In genomic region chr5:92183071-92183830, GRCm38 (mm10) we compare ENCODE assay signal across 34 mouse cellular contexts. TPM values are rescaled to one million over a fixed set of nuclear protein-coding genes. Genes with fewer than 3 reads are reported as not detected.
DNase-seq lines count a peak whose midpoint lies in the region; TF ChIP-seq lines count a peak whose summit lies in the region.
"Had no signal": no experiment of that assay in that cellular context is flagged by ENCODE, and none has a peak within 500 bp of the region (broad histone marks: within the 10 kb centered on the region; RNA-seq: fewer than 3 reads in every experiment).

No protein-coding gene starts in this region.

- H3K27ac ChIP-seq in thymus, adult 2 months (ENCODE audit: control insufficient read depth, insufficient read depth, low read length), result peak overlapping the region; percentile 95
- H3K27ac ChIP-seq: hindbrain, embryonic 15.5 days; kidney, embryonic 15.5 days; liver, embryonic 12.5 days; midbrain, embryonic 12.5 days had no signal

- TF ChIP-seq CTCF in thymus, adult 2 months (IDR thresholded peaks at IDR 0.05; ENCODE audit: borderline replicate concordance, control insufficient read depth, extremely low read depth, insufficient read depth, low read length, poor library complexity), result no peak

- H3K4me1 ChIP-seq in thymus, adult 2 months (replicated peaks; ENCODE audit: control insufficient read depth, insufficient read depth, low read length), result peaks cover 24% of the 10 kb centered on the region
- H3K4me1 ChIP-seq: hindbrain, embryonic 15.5 days; kidney, embryonic 15.5 days; liver, embryonic 12.5 days; midbrain, embryonic 12.5 days had no signal

- no peak overlapping the region for H3K4me3 ChIP-seq in thymus, adult 2 months (ENCODE audit: control insufficient read depth, insufficient read depth, low read length)
- H3K4me3 ChIP-seq: hindbrain, embryonic 15.5 days; kidney, embryonic 15.5 days; liver, embryonic 12.5 days; midbrain, embryonic 12.5 days had no signal

- 10% methylated on average over 8 of the region's 8 CpGs for WGBS in thymus, adult 2 months

- peaks cover 11% of the 10 kb centered on the region; the same call in 1 of the 2 replicates for H3K36me3 ChIP-seq in thymus, adult 2 months (ENCODE audit: control insufficient read depth, insufficient read depth, low read length)

- no peaks in the 10 kb centered on the region for H3K27me3 ChIP-seq in thymus, adult 2 months (ENCODE audit: control insufficient read depth, insufficient read depth, low read length)
- H3K27me3 ChIP-seq: hindbrain, embryonic 15.5 days; kidney, embryonic 15.5 days; liver, embryonic 12.5 days; midbrain, embryonic 12.5 days had no signal

- peak; percentile 6 for DNase-seq in layer of hippocampus, adult 9-11 months
- no peak for DNase-seq in layer of hippocampus, postnatal 36 days
- peak; percentile 31 for DNase-seq in T-cell, adult 2 months (ENCODE audit: low spot score)
- peak; percentile 67 for DNase-seq in thymus, adult 2 months
- peak; percentile 65 to 76 for DNase-seq in thymus, postnatal 36 days
- DNase-seq in adrenal gland, adult 18-20 months (ENCODE audit: low spot score in 2 of 2), result no peak
- no peak for DNase-seq in adrenal gland, postnatal 25 days
- DNase-seq: adrenal gland, adult 2 months; cerebellum, adult 2 months; cerebellum, postnatal 25 days; gastrocnemius, postnatal 14 days; kidney, adult 18-20 months; kidney, postnatal 25 days; left cerebral cortex, postnatal 4 days; liver, postnatal 0 days; lung, postnatal 36 days had no signal

- no peak for TF ChIP-seq POLR2A in thymus, adult 2 months (IDR thresholded peaks at IDR 0.05; ENCODE audit: control insufficient read depth, extremely low read depth, insufficient read depth, low read length, poor library complexity)

RNA-seq across cellular contexts. Expression of gene U90926, which starts 32.0 kb away (rescaled TPM):
- not detected for total RNA-seq in layer of hippocampus, postnatal 36 days (2021)
- 0.45 TPM in 1 of 2 replicates, not detected in the other for polyA plus RNA-seq in thymus, adult 2 months (2012; rRNA removed)
- total RNA-seq in adrenal gland, adult 18-20 months (2021), result not detected
- not detected in 2 replicates for total RNA-seq in adrenal gland, postnatal 25 days (2021)
- total RNA-seq: adrenal gland, adult 2 months; gastrocnemius, postnatal 14 days; granulocyte monocyte progenitor cell, adult 5-6 weeks; hematopoietic stem cell, adult 5-6 weeks; layer of hippocampus, adult 18-20 months; layer of hippocampus, postnatal 14 days; left cerebral cortex, postnatal 4 days; megakaryocyte, adult 5-6 weeks had no signal
- polyA plus RNA-seq: adrenal gland, adult 2 months; cerebellum, adult 2 months; embryonic facial prominence, embryonic 11.5 days; forebrain, embryonic 16.5 days; heart, embryonic 11.5 days; heart, postnatal 0 days; hindbrain, embryonic 15.5 days; inflammation-experienced regulatory T-cells, adult 6 months; kidney, embryonic 15.5 days; limb, embryonic 14.5 days; liver, embryonic 12.5 days; liver, postnatal 0 days; lung, embryonic 16.5 days; midbrain, embryonic 12.5 days; neural tube, embryonic 14.5 days; stomach, embryonic 16.5 days had no signal

RNA-seq across cellular contexts. Expression of gene Uso1, which starts 45.5 kb away (rescaled TPM):
- total RNA-seq in layer of hippocampus, postnatal 36 days (2021), result 10 to 100 TPM; 84.3 to 84.7 TPM
- polyA plus RNA-seq in thymus, adult 2 months (2012; rRNA removed), result 25.4 and 32.3 TPM in 2 replicates
- total RNA-seq in adrenal gland, adult 18-20 months (2021), result 10 to 100 TPM; 81.8 to 98.8 TPM
- 82.9 and 84.1 TPM in 2 replicates for total RNA-seq in adrenal gland, postnatal 25 days (2021)

Comparison
In these comparisons a context has a peak if more than half of its experiments do, and no peak if none do; other contexts are left out.
1. DNase-seq: peak in layer of hippocampus, adult 9-11 months (single experiment), T-cell, adult 2 months (single experiment), thymus, adult 2 months (single experiment) and thymus, postnatal 36 days (2 of 2); none in layer of hippocampus, postnatal 36 days (0 of 2), adrenal gland, adult 18-20 months (0 of 2) and adrenal gland, postnatal 25 days (single experiment).